Mouse (Mus musculus) ES-E14 (cell line): Measurements from ENCODE around the gene Cox19. TPM values are rescaled to one million over a fixed set of nuclear protein-coding genes. Genes with fewer than 3 reads are reported as not detected.

Experiments
- DNase-seq: peaks from one replicate; pipeline ENCODE4 v3.0.0-alpha.2; 2013; ENCODE audit warnings: low read depth, low spot score
- H3K27ac ChIP-seq: 2 replicates; pipeline ENCODE4 v1.5.1; 2012; ENCODE audit warnings: low read depth, mild to moderate bottlenecking, low read length, moderate library complexity, mixed read lengths; ENCODE audit not compliant: poor library complexity, insufficient read depth, severe bottlenecking
- H3K36me3 ChIP-seq: 2 replicates; pipeline ENCODE4 v1.6.1; 2012; ENCODE audit warnings: mild to moderate bottlenecking, low read length, moderate library complexity, mixed read lengths; ENCODE audit not compliant: control insufficient read depth, poor library complexity, insufficient read depth, severe bottlenecking
- H3K4me1 ChIP-seq, 2 experiments: fragments of 150-350 bp in 1 of 2; sonication (generic) in 1 of 2; 2 replicates each; pipeline ENCODE4 v1.6.1; 2012; ENCODE audit warnings: low read length in 2 of 2, mild to moderate bottlenecking in 1 of 2, mixed read lengths in 1 of 2; ENCODE audit not compliant: control insufficient read depth in 2 of 2, insufficient read depth in 2 of 2, poor library complexity in 1 of 2
- H3K4me3 ChIP-seq, 2 experiments: fragments of 150-350 bp in 1 of 2; sonication (generic) in 1 of 2; 2 replicates each; pipeline ENCODE4 v1.5.1; 2012; ENCODE audit warnings: low read length in 2 of 2, low read depth in 1 of 2, mild to moderate bottlenecking in 1 of 2, mixed read lengths in 1 of 2; ENCODE audit not compliant: insufficient read depth in 1 of 2, poor library complexity in 1 of 2, severe bottlenecking in 1 of 2
- H3K9ac ChIP-seq: 2 replicates; pipeline ENCODE4 v1.6.1; 2012; ENCODE audit warnings: low read depth, mild to moderate bottlenecking, low read length, mixed read lengths; ENCODE audit not compliant: poor library complexity, insufficient read depth, severe bottlenecking
- H3K9me3 ChIP-seq: fragments of 150-350 bp; sonication (generic); 2 replicates; pipeline ENCODE4 v1.6.1; 2012; ENCODE audit warnings: low read depth, mild to moderate bottlenecking, low read length; ENCODE audit not compliant: control insufficient read depth, insufficient read depth
- CHD2 ChIP-seq: IDR thresholded peaks from 2 replicates; pipeline ENCODE4 v1.6.1; 2014; ENCODE audit warnings: mild to moderate bottlenecking, low read depth, low read length, inconsistent platforms
- HCFC1 ChIP-seq: IDR thresholded peaks from 2 replicates; pipeline ENCODE4 v1.6.1; 2012; ENCODE audit warnings: low read length, inconsistent platforms, borderline replicate concordance; ENCODE audit not compliant: insufficient read depth
- MAFK ChIP-seq: IDR thresholded peaks from 2 replicates; pipeline ENCODE4 v1.6.1; 2014; ENCODE audit warnings: mild to moderate bottlenecking, low read depth, low read length, inconsistent platforms; ENCODE audit not compliant: insufficient read depth
- ZC3H11A ChIP-seq: IDR thresholded peaks from 2 replicates; pipeline ENCODE4 v1.6.1; 2012; ENCODE audit warnings: low read depth, mild to moderate bottlenecking, inconsistent platforms, low read length, borderline replicate concordance
- ZNF384 ChIP-seq: IDR thresholded peaks from 2 replicates; pipeline ENCODE4 v1.6.1; 2012; ENCODE audit warnings: low read depth, low read length, inconsistent platforms
- in situ Hi-C, 2 experiments: fragments of 600-800 bp; cut with MboI; formaldehyde crosslinking; loops; one replicate each; pipeline ENCODE4 v1.15.1; 2025; ENCODE audit warnings: low sequenced_read_pairs in 2 of 2, inconsistent platforms in 1 of 2; ENCODE audit not compliant: unreplicated experiment in 2 of 2
- total RNA-seq: library from RNA; depleted of rRNA; stranded (reverse); fragments of 300-350 nt; gene quantifications from 2 replicates; pipeline ENCODE4 v1.2.3, GENCODE M21; 2012

The Cox19 gene
- total RNA-seq, 1 experiment, result 26.6 TPM

- no peaks in the 10 kb centered on the region for H3K9me3 ChIP-seq
- H3K9ac ChIP-seq, result peak overlapping the region; percentile 89
- peaks cover 3 to 18% of the 10 kb centered on the region in 2 experiments; a peak in 2 of 4 replicates for H3K4me1 ChIP-seq
- H3K27ac ChIP-seq, result no peak overlapping the region
- DNase-seq, result peak; percentile 71
- H3K4me3 ChIP-seq, result peak overlapping the region; percentile 80 to 98
- peaks cover 7% of the 10 kb centered on the region; the same call in 1 of the 2 replicates for H3K36me3 ChIP-seq
- no peak for TF ChIP-seq MAFK
- no peak for TF ChIP-seq ZC3H11A
- TF ChIP-seq CHD2, result no peak
- TF ChIP-seq ZNF384, result no peak
- TF ChIP-seq HCFC1, result no peak
- in situ Hi-C loops, result no loop called here
Observed at GRCm38 (mm10) chr5:139344021-139344686, 7.1 kb downstream of the Cox19 start.

GRCm38 (mm10) chr5:139338891-139339290 is 12.3 kb downstream of the Cox19 start:
- peaks cover 8% of the 10 kb centered on the region; the same call in 1 of the 2 replicates for H3K36me3 ChIP-seq
- TF ChIP-seq CHD2 (no peak), ZC3H11A (no peak), HCFC1 (no peak), MAFK (no peak), ZNF384 (no peak)
- H3K9me3 ChIP-seq, result no peaks in the 10 kb centered on the region
- in situ Hi-C loops, result no loop called here
- peak overlapping the region; percentile 11; the same call in 1 of the 2 replicates for H3K27ac ChIP-seq
- no peak for DNase-seq
- H3K4me1 ChIP-seq, result peaks cover 2 to 26% of the 10 kb centered on the region in 2 experiments; a peak in 3 of 4 replicates
- H3K9ac ChIP-seq, result no peak overlapping the region
- H3K4me3 ChIP-seq, result no peak overlapping the region

- peaks cover 8% of the 10 kb centered on the region; the same call in 1 of the 2 replicates for H3K36me3 ChIP-seq
- no peak overlapping the region for H3K4me3 ChIP-seq
- peaks cover 2 to 23% of the 10 kb centered on the region in 2 experiments; a peak in 3 of 4 replicates for H3K4me1 ChIP-seq
- no peak for DNase-seq
- no peaks in the 10 kb centered on the region for H3K9me3 ChIP-seq
- H3K9ac ChIP-seq, result peak overlapping the region; percentile 15; the same call in 1 of the 2 replicates
- TF ChIP-seq CHD2 (no peak), MAFK (no peak), HCFC1 (no peak), ZC3H11A (no peak), ZNF384 (no peak)
- in situ Hi-C loops, result no loop called here
- peak overlapping the region; percentile 11; the same call in 1 of the 2 replicates for H3K27ac ChIP-seq
Observed at GRCm38 (mm10) chr5:139338403-139338802, 12.8 kb downstream of the Cox19 start.

GRCm38 (mm10) chr5:139337826-139338370 is 13.3 kb downstream of the Cox19 start:
- Histone ChIP-seq H3K4me3 (no peak overlapping the region), H3K4me1 (peaks cover 2 to 23% of the 10 kb centered on the region in 2 experiments; a peak in 3 of 4 replicates), H3K36me3 (peaks cover 8% of the 10 kb centered on the region; the same call in 1 of the 2 replicates), H3K9me3 (no peaks in the 10 kb centered on the region), H3K9ac (peak overlapping the region; percentile 15; the same call in 1 of the 2 replicates), H3K27ac (no peak overlapping the region; the same call in 1 of the 2 replicates)
- TF ChIP-seq ZC3H11A (no peak), ZNF384 (no peak), HCFC1 (no peak), CHD2 (no peak), MAFK (no peak)
- in situ Hi-C loops, result no loop called here
- no peak for DNase-seq
